ENCODE assay signal across 9 mouse cellular contexts in genomic region chr9:21962416-21963059, GRCm38 (mm10). TPM values are rescaled to one million over a fixed set of nuclear protein-coding genes. Genes with fewer than 3 reads are reported as not detected.
DNase-seq lines count a peak whose midpoint lies in the region; ATAC-seq and TF ChIP-seq lines count a peak whose summit lies in the region.
"Had no signal": no experiment of that assay in that cellular context is flagged by ENCODE, and none has a peak within 500 bp of the region (broad histone marks: within the 10 kb centered on the region; RNA-seq: fewer than 3 reads in every experiment).

No protein-coding gene starts in this region.

- no peak overlapping the region; the same call in 1 of the 2 replicates for H3K27ac ChIP-seq in gastrocnemius, adult 2 months

- ATAC-seq in activated CD4-positive, CD25-positive, alpha-beta regulatory T cell, adult 4 months: peak; percentile 59
- peak; percentile 88 for ATAC-seq in megakaryocyte progenitor cell, adult 5-6 weeks (replicated peaks; ENCODE audit: poor library complexity)
- no peak for ATAC-seq in monocyte, adult 5-6 weeks (replicated peaks; ENCODE audit: insufficient number of reproducible peaks, low FRiP score, low TSS enrichment, poor library complexity, severe bottlenecking)

- DNase-seq in cerebellum, postnatal 25 days: peak; percentile 66 to 75
- peak; percentile 64 for DNase-seq in gastrocnemius, adult 2 months
- DNase-seq in induced T-regulatory cell, adult 2 months (ENCODE audit: low read depth): peak; percentile 71
- DNase-seq in left cerebral cortex, postnatal 25 days (ENCODE audit: low spot score in 2 of 2): peak; percentile 71 to 80
- DNase-seq in right cerebral cortex, postnatal 36 days (ENCODE audit: low spot score in 2 of 2): peak; percentile 70 to 84

- peak overlapping the region; percentile 68 for H3K4me3 ChIP-seq in gastrocnemius, adult 2 months

- TF ChIP-seq CTCF in gastrocnemius, adult 2 months (IDR thresholded peaks at IDR 0.05): no peak

- intact Hi-C loops in gastrocnemius, adult 2 months (cut with DNase I): no loop called here
- intact Hi-C loops in left cerebral cortex, postnatal 25 days (cut with DNase I): loop anchor here (5.0 kb wide), 1 partner anchor 90 kb away; the partner anchor contains the start of gene Elavl3

RNA-seq across cellular contexts. Expression of gene Epor, which starts 0.8 kb away (rescaled TPM):
- polyA plus RNA-seq in activated CD4-positive, CD25-positive, alpha-beta regulatory T cell, adult 4 months (2017; shearing (Covaris generic)): under 1 TPM in 1 of 2 experiments, not detected in 1; 0.36 TPM
- total RNA-seq in gastrocnemius, adult 2 months (2021): under 1 TPM; 0.23 to 0.25 TPM
- total RNA-seq in left cerebral cortex, postnatal 25 days (2021): 1 to 10 TPM; 7.9 to 8.9 TPM
- 3.0 and 6.0 TPM in 2 replicates for total RNA-seq in megakaryocyte progenitor cell, adult 5-6 weeks (2015)
- total RNA-seq in megakaryocyte progenitor cell, adult 5-6 weeks (2017): 3.8 and 5.0 TPM in 2 replicates
- total RNA-seq in monocyte, adult 5-6 weeks (2017): not detected in 3 replicates
- total RNA-seq: neutrophil, adult 5-6 weeks had no signal

RNA-seq across cellular contexts. Expression of gene Swsap1, which starts 7.0 kb away (rescaled TPM):
- 1 to 10 TPM; 2.1 to 3.8 TPM for polyA plus RNA-seq in activated CD4-positive, CD25-positive, alpha-beta regulatory T cell, adult 4 months (2017; shearing (Covaris generic))
- 1 to 10 TPM; 1.7 to 3.1 TPM for total RNA-seq in gastrocnemius, adult 2 months (2021)
- total RNA-seq in left cerebral cortex, postnatal 25 days (2021): 10 to 100 TPM; 14.3 to 15.6 TPM
- 8.1 and 9.0 TPM in 2 replicates for total RNA-seq in megakaryocyte progenitor cell, adult 5-6 weeks (2015)
- 4.1 and 5.8 TPM in 2 replicates for total RNA-seq in megakaryocyte progenitor cell, adult 5-6 weeks (2017)
- 2.2 to 5.5 TPM (median 2.5 TPM) in 3 replicates for total RNA-seq in monocyte, adult 5-6 weeks (2017)

RNA-seq across cellular contexts. Expression of gene Plppr2, which starts 25.7 kb away (rescaled TPM):
- polyA plus RNA-seq in activated CD4-positive, CD25-positive, alpha-beta regulatory T cell, adult 4 months (2017; shearing (Covaris generic)): under 1 TPM; 0.17 to 0.36 TPM
- under 1 TPM; 0.36 to 0.98 TPM for total RNA-seq in gastrocnemius, adult 2 months (2021)
- 100 to 1,000 TPM; 203 to 219 TPM for total RNA-seq in left cerebral cortex, postnatal 25 days (2021)
- total RNA-seq in megakaryocyte progenitor cell, adult 5-6 weeks (2015): 0.42 TPM in 2 replicates
- 0.21 TPM in 1 of 2 replicates, not detected in the other for total RNA-seq in megakaryocyte progenitor cell, adult 5-6 weeks (2017)
- total RNA-seq in monocyte, adult 5-6 weeks (2017): 0.58 TPM in 1 of 3 replicates, not detected in the others
- total RNA-seq: neutrophil, adult 5-6 weeks had no signal

RNA-seq across cellular contexts. Expression of gene Rgl3, which starts 26.7 kb away (rescaled TPM):
- not detected for polyA plus RNA-seq in activated CD4-positive, CD25-positive, alpha-beta regulatory T cell, adult 4 months (2017; shearing (Covaris generic))
- total RNA-seq in gastrocnemius, adult 2 months (2021): under 1 TPM; 0.28 to 0.69 TPM
- total RNA-seq in left cerebral cortex, postnatal 25 days (2021): 1 to 10 TPM; 1.8 to 2.0 TPM
- not detected in 2 replicates for total RNA-seq in megakaryocyte progenitor cell, adult 5-6 weeks (2015)
- total RNA-seq in megakaryocyte progenitor cell, adult 5-6 weeks (2017): not detected in 2 replicates
- total RNA-seq in monocyte, adult 5-6 weeks (2017): 0.29 TPM in 1 of 3 replicates, not detected in the others
- total RNA-seq: neutrophil, adult 5-6 weeks had no signal

RNA-seq across cellular contexts. Expression of gene Tmem205, which starts 35.2 kb away (rescaled TPM):
- polyA plus RNA-seq in activated CD4-positive, CD25-positive, alpha-beta regulatory T cell, adult 4 months (2017; shearing (Covaris generic)): 1 to 10 TPM; 2.6 to 4.7 TPM
- 10 to 100 TPM; 11.6 to 11.8 TPM for total RNA-seq in gastrocnemius, adult 2 months (2021)
- 10 to 100 TPM; 31.5 to 39.3 TPM for total RNA-seq in left cerebral cortex, postnatal 25 days (2021)
- total RNA-seq in megakaryocyte progenitor cell, adult 5-6 weeks (2015): 49.4 and 60.5 TPM in 2 replicates
- total RNA-seq in megakaryocyte progenitor cell, adult 5-6 weeks (2017): 19.7 and 22.1 TPM in 2 replicates
- total RNA-seq in monocyte, adult 5-6 weeks (2017): 1.1 to 5.0 TPM (median 4.0 TPM) in 3 replicates

Comparison
In these comparisons a context has a peak if more than half of its experiments do, and no peak if none do; other contexts are left out.
1. RNA of gene Plppr2, which starts 25.7 kb away (total RNA-seq): 203 to 219 TPM in left cerebral cortex, postnatal 25 days; 0.36 to 0.98 TPM in gastrocnemius, adult 2 months, 0.21 to 0.42 TPM in megakaryocyte progenitor cell, adult 5-6 weeks and 0.58 TPM in monocyte, adult 5-6 weeks; every median in the first group is over 100 times any median in the second.
2. Peak in every context shown above with its lines, with median percentiles within 50 percentile points of each other: DNase-seq.